Mouse (Mus musculus): ENCODE measurements around the gene Lsamp.
A peak's percentile ranks its signal among the peaks of the same experiment; 100 is the strongest.

Gene Lsamp

GRCm38 (mm10) chr16:41623871-41624270 is 1639.7 kb downstream of the Lsamp start:
- DNase-seq: no peak

GRCm38 (mm10) chr16:41633898-41634297 is 1649.7 kb downstream of the Lsamp start:
- DNase-seq: no peak

- DNase-seq: no peak
Observed at GRCm38 (mm10) chr16:41640876-41641275, 1656.7 kb downstream of the Lsamp start.

GRCm38 (mm10) chr16:41653261-41653660 is 1669.1 kb downstream of the Lsamp start:
- no peak for DNase-seq

- DNase-seq: no peak
Observed at GRCm38 (mm10) chr16:41674316-41675038, 1690.3 kb downstream of the Lsamp start.

- no peak for DNase-seq
Observed at GRCm38 (mm10) chr16:41675774-41676173, 1691.6 kb downstream of the Lsamp start.

- DNase-seq: no peak
Observed at GRCm38 (mm10) chr16:41692435-41692834, 1708.3 kb downstream of the Lsamp start.

GRCm38 (mm10) chr16:41701790-41702428 is 1717.7 kb downstream of the Lsamp start:
- no peak for DNase-seq

GRCm38 (mm10) chr16:41728900-41729585 is 1744.9 kb downstream of the Lsamp start:
- no peak for DNase-seq

- DNase-seq: no peak
Observed at GRCm38 (mm10) chr16:41729911-41730310, 1745.8 kb downstream of the Lsamp start.

- no peak for DNase-seq
Observed at GRCm38 (mm10) chr16:41745037-41745436, 1760.9 kb downstream of the Lsamp start.

- DNase-seq: no peak
Observed at GRCm38 (mm10) chr16:41746235-41746911, 1762.2 kb downstream of the Lsamp start.

- no peak for DNase-seq
Observed at GRCm38 (mm10) chr16:41747874-41748273, 1763.7 kb downstream of the Lsamp start.

GRCm38 (mm10) chr16:41748759-41749158 is 1764.6 kb downstream of the Lsamp start:
- DNase-seq: no peak

GRCm38 (mm10) chr16:41764285-41764684 is 1780.1 kb downstream of the Lsamp start:
- no peak for DNase-seq

- no peak for DNase-seq
Observed at GRCm38 (mm10) chr16:41771427-41772125, 1787.4 kb downstream of the Lsamp start.

- DNase-seq: no peak
Observed at GRCm38 (mm10) chr16:41777586-41777985, 1793.4 kb downstream of the Lsamp start.

- no peak for DNase-seq
Observed at GRCm38 (mm10) chr16:41785600-41785999, 1801.4 kb downstream of the Lsamp start.

- DNase-seq: no peak
Observed at GRCm38 (mm10) chr16:41786704-41787103, 1802.5 kb downstream of the Lsamp start.

- peak; percentile 40 for DNase-seq
Observed at GRCm38 (mm10) chr16:41787146-41787545, 1803.0 kb downstream of the Lsamp start.

GRCm38 (mm10) chr16:41790016-41790415 is 1805.9 kb downstream of the Lsamp start:
- DNase-seq: no peak

- DNase-seq: peak; percentile 8
Observed at GRCm38 (mm10) chr16:41820369-41820768, 1836.2 kb downstream of the Lsamp start.

All from embryo, embryonic 11 days (tissue).